Mouse (Mus musculus) left cerebral cortex, adult 2 months (tissue): ENCODE results near the gene Preb. TPM values are rescaled to one million over a fixed set of nuclear protein-coding genes. Genes with fewer than 3 reads are reported as not detected.

ENCODE experiments used
- DNase-seq, 2 experiments: peaks; one replicate each; pipeline ENCODE4 v3.0.0; 2021 to 2022; ENCODE audit warnings: low spot score in 2 of 2, mixed read lengths in 1 of 2; ENCODE audit errors: extremely low spot score in 1 of 2
- H3K27ac ChIP-seq: fragments of 200-600 bp; 2 replicates; pipeline ENCODE4 v1.8.1; 2022
- H3K4me3 ChIP-seq: fragments of 200-600 bp; 2 replicates; pipeline ENCODE4 v1.8.1; 2022
- CTCF ChIP-seq: fragments of 200-600 bp; IDR thresholded peaks from 2 replicates; pipeline ENCODE4 v1.8.1; 2022; ENCODE audit warnings: antibody characterized with exemption, mild to moderate bottlenecking, moderate library complexity
- intact Hi-C: fragments of 180-260 bp; cut with DNase I; formaldehyde crosslinking; loops from one replicate; pipeline ENCODE4 v1.15.1; 2025
- total RNA-seq, 2 experiments: library from RNA; stranded (reverse); gene quantifications; 2 replicates each; pipeline ENCODE4 v1.2.3; 2021

Gene Preb
- total RNA-seq, 2 experiments from 2014 or later = 129 to 134 TPM

DNA sequence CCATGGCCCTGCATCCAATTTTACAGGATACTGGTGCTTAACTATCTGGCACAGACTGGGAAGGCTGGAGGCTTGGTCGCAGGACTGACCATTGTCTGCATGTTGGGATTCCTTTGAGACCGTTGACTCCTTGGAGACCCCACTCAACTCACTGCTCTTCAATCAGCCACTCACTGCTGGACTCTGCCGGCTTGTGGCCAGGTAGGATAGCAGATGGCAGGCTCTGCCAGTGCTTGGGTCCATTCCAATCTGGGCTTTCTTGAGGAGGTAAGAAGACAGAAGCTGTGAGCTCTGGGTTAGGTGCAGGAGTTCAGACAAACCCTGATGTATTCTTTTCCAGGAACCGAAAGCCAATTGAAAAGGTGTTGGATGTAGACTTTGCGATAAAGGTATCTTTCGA lies 6.1 kb downstream of the Preb start:
- DNase-seq = no peak
- Histone ChIP-seq H3K27ac (no peak overlapping the region), H3K4me3 (no peak overlapping the region)
- no peak for TF ChIP-seq CTCF
- intact Hi-C loops = no loop called here

DNA sequence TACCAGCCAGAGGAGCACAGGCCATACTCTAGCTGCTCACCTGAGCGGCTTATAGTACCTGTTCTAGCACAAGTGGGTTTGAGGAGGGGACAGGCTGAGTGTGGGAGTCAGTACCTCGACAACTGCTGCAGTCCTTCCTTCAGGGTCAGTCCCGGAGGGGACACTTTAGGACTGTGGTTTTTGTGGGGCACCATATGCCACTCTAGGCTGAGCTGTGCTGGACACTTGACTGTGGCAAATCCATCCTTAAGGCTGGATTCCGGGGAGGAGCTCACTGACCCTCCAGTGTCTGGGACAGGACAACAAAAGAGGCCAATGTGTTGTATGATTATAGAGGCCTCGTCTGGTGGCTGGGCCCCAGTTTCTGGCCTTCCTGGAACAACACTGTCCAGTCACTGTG lies 7.6 kb downstream of the Preb start:
- no peak for DNase-seq
- TF ChIP-seq CTCF = no peak
- intact Hi-C loops = no loop called here
- H3K4me3 ChIP-seq = no peak overlapping the region
- H3K27ac ChIP-seq = peak overlapping the region; percentile 19; the same call in 1 of the 2 replicates

DNA sequence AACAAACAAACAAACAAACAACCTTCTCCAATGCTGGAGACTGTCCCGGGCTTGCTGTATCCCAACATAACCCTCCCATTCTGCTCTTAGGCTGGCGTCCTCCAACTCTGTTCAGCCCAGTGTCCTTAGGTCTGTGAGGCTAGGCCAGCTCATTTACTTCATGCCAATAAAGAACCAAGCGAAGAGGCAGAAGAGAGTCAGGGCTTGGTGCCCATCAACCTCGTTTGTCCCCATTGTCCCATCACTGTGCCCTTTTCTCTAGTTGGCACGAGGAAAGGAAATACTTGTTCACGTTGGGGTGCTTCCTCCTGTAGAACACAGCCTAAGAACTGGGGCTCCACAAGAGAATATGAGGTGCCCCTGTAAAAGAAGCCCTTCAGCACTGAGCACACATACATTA lies 8.5 kb downstream of the Preb start:
- DNase-seq = no peak
- intact Hi-C loops = no loop called here
- Histone ChIP-seq H3K4me3 (no peak overlapping the region), H3K27ac (peak overlapping the region; percentile 19; the same call in 1 of the 2 replicates)
- TF ChIP-seq CTCF = no peak

DNA sequence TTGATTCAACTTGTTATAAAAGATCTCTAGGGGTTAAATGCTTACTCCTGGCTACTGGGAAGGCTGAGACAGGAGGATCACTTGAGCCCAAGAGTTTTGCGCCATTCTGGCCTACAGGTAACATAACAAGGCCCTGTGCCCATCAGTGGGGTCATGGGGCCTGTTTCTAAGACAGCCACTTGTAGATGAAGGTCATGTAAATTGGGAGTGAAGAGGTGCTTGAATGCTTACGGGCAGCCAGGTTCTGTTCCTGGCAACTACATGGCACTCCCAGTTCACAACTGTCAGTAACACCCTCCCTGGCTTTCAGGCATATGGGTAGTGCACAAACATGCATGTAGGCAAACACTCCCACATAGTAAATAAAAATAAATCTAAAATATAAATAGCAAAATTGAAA lies 9.2 kb downstream of the Preb start:
- peak overlapping the region; percentile 3; the same call in 1 of the 2 replicates for H3K27ac ChIP-seq
- no peak for TF ChIP-seq CTCF
- intact Hi-C loops = no loop called here
- no peak for DNase-seq
- peak overlapping the region; percentile 77 for H3K4me3 ChIP-seq

DNA sequence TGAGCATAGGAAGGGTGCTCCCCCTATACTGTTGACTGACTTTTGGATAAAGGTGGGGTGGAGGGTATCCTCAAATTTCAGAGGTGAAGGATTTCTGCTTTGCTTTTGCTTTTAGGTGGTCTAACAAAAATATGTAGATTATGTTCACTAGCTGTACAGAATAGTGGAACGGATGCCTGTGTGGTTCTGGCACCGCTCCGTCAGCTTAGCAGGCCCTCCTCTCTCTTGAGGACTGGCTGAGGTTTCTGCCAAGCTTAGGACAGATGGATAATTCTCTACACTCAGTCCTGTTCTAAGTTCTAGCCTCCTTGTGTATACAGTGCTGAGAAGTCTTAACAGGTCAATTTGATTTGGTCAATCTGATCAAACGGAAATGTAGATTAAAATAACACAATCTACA lies 9.7 kb downstream of the Preb start:
- DNase-seq = no peak
- H3K4me3 ChIP-seq = peak overlapping the region; percentile 77
- no peak for TF ChIP-seq CTCF
- peak overlapping the region; percentile 88 for H3K27ac ChIP-seq
- intact Hi-C loops = no loop called here

DNA sequence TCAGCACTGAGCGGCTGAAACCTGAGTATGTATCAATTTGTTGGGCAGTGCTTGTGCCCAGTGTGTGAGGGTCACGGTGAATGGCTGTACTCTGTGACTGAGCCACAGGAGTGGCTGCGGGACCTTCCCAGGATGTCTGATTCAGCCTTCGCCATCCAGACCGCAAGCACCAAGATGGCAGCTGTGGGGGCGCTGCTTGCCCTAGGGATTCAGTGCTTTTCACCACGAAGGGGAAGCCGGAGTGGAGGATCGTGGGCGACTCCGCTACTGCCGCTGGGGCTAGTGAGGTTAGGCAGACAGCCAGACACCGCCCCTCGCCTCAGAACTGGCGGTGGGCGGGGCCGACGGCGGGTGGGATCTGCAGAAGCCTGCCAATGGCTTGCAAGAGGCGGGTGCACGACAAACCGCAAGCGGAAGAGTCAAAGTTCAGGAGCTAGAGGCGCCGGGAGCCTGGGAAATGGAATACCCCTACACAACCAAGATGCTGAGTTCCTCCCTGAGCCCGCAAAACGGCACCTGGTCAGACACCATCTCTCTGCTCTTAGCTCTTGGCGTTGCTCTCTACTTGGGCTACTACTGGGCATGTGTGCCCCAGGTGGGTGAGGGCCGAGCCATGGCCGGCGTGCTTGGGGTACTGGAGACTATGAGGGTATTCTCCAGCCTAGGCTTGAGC lies 10.4 kb downstream of the Preb start:
- intact Hi-C loops = no loop called here

DNA sequence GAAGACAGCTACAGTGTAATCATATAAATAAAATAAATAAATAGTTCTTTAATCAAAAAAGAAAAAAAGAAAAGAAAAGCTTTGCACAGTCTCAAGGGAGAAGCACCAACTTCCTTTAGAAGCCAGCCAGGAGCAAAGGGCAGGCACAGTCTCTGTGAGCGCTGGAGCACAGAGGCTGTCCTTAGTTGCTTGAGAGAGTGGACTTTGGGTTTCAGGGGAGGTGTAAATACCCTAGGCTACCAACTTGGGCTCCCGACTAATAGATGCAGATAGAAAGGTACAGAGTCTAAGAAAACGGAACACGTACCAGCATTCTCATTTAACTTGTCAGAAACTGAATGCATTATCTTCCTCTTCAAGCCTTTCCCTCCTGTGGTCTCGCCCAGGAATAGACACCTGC lies 11.5 kb downstream of the Preb start:
- DNase-seq = no peak
- Histone ChIP-seq H3K27ac (no peak overlapping the region), H3K4me3 (no peak overlapping the region)
- intact Hi-C loops = no loop called here
- no peak for TF ChIP-seq CTCF

More for the DNA sequence above, 10.4 kb downstream of the Preb start:
- Histone ChIP-seq H3K4me3 (peak overlapping the region; percentile 77), H3K27ac (peak overlapping the region; percentile 88)
- no peak; the same call in 1 of the 2 replicates for TF ChIP-seq CTCF
- peak; percentile 92 to 93 for DNase-seq

DNA sequence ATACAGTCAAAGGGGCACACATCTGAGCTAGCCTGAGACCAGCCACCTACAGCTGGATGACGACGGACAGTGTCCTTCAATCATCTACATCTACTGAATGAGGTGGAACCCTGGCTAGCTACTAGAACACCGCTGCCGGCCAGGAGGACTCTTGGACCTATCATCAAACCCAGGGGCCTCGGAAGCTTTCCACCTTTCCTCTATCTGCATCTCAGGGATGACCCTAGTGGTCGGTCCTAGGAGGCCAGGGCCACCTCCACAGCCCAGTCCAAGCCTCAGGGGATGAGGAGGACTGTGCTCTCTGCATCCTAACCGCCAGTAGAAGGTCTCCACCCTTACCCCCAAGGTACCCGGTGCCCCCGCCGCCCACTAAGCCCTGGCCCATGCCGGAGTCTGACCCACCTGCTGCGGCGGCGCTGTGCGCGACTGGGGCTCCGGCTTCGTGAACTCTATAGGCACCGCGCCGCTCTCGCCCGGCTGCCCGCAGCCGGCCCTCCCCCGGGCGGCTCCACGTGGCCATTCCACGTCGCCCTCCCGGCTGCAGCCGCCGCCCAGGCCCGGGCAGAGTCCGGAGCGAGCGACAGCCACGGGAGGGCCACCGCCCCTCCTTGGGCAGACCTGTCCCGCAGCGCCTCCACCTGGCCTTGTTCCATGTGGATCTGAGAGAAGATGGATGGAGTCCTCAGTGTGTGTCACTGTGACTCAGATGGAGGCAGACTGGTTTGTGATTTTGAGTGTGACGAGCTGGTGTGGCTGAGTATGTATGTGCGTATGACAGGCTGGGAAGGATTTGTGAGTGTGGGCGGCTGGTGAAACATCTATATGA lies 15.0 kb downstream of the Preb start, which contains the start of gene Cgref1:
Cgref1 (minus strand) TSS at position 636 of the 826 bp plus-strand sequence.
- intact Hi-C loops = loop anchor here (1.0 kb wide), 1 partner anchor 48 kb away; no protein-coding TSS in a partner anchor
- peak within 1 kb of the TSS; percentile 60 for H3K4me3 ChIP-seq
- DNase-seq = peak; percentile 74 to 78
- H3K27ac ChIP-seq = peak within 1 kb of the TSS; percentile 67
- TF ChIP-seq CTCF = peak; percentile 16

DNA sequence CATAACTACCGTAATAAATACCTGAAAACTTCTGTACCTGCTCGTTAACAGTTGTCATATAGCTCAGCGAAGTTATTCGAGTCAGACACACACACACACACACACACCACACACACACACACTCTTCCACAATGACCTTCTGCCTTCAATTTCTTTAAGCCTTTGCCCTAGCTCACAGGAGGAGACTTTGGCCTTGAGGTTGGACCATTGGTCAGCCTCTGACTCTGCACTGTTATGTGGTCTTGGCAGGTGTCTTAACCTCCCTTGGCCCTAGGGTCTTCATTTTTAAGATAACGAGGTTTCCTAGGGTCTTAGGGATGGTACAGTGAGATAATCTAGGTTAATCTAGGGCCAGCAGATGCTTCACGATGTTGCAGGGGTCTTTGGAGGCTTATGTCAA lies 15.8 kb downstream of the Preb start:
- no peak overlapping the region for H3K27ac ChIP-seq
- intact Hi-C loops = no loop called here
- TF ChIP-seq CTCF = no peak
- DNase-seq = no peak
- H3K4me3 ChIP-seq = peak overlapping the region; percentile 60

DNA sequence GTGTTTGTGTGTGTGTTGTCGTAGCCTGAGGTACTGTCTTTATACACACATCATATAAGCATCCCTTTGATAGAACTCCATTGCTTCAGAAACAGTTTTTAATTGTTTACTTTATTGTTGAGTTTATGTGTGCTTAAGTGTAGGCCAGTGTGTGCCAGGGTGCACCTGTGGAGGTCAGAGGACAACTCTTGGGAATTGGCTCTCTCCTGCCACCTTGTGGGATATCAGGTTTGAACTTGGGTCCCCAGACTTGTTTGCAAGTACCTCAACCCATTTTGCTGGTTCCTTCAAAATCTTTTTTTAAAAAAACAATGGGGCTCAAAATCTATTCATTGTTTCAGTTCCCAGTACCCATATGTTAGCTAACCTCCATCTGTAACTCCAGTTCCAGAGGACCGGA lies 17.2 kb downstream of the Preb start:
- intact Hi-C loops = no loop called here
- H3K27ac ChIP-seq = no peak overlapping the region
- no peak for DNase-seq

DNA sequence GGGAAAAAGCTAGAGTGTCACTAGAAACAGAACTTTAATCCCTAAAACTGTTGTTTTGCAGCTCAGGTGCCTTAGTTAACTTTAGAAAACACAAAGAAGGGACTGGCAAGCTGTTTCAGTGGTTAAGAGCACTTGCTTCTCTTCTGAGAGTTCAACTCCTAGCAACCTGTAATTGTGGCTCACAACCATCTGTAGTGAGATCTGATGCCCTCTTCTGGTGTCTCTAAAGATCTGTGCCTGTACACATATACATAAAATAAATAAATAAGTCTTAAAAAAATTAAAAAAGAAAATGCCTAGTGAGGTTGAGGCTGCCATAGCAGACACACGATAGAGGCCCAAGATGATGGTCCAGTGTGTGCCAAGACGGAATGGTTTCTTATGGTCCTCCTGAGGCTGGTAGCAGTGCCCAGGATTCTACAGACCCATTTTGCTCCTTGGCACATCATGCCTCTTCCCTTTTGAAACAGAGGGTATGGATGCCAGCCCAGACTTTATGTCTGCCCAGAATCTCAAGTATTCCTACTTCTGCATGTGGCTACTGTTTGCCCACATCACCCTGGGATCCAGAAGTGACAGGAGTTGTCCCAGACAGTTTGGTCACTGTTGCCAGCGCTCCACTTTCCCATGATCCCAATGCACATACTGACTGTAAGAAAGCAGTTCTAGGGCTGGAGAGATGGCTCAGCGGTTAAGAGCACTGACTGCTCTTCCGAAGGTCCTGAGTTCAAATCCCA lies 25.3 kb downstream of the Preb start:
- Histone ChIP-seq H3K27ac (no peak overlapping the region), H3K4me3 (no peak overlapping the region)
- no peak for DNase-seq
- TF ChIP-seq CTCF = peak; percentile 40
- intact Hi-C loops = loop anchor here (5.0 kb wide), 1 partner anchor 172 kb away; the partner anchor contains the start of genes Dnajc5g and Slc30a3

More for the DNA sequence above, 17.2 kb downstream of the Preb start:
- H3K4me3 ChIP-seq = no peak overlapping the region
- peak; percentile 45 for TF ChIP-seq CTCF

DNA sequence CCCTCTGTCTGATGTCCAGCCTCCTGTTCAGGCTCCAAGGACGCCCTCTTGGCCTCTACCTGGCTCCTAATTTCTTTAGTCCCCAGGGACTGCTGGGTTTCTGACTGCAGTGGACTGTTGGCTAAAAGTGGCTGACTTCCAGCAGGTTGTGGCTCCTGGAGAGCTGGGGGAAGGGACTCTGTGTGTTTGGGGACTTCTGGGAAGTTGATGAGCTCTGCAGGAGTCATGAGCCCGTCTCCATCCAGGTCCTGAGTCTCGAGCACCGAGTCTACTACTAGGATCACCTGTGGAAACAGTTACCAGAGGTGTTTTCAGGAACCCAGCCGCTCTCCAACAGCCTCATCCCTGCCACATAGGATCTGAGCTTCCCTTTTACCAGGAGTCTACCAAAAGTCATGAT lies 26.5 kb downstream of the Preb start:
- no peak for DNase-seq
- H3K4me3 ChIP-seq = no peak overlapping the region
- intact Hi-C loops = loop anchor here (5.0 kb wide), 1 partner anchor 174 kb away; the partner anchor contains the start of genes Dnajc5g and Slc30a3
- H3K27ac ChIP-seq = no peak overlapping the region
- no peak for TF ChIP-seq CTCF
